Comparison of ENCODE assay signal across 9 mouse cellular contexts in genomic region chr12:5136300-5136699, GRCm38 (mm10).
DNase-seq lines count a peak whose midpoint lies in the region; ATAC-seq and TF ChIP-seq lines count a peak whose summit lies in the region.
"Had no signal": no experiment of that assay in that cellular context is flagged by ENCODE, and none has a peak within 500 bp of the region (broad histone marks: within the 10 kb centered on the region; RNA-seq: fewer than 3 reads in every experiment).

No protein-coding gene starts in this region.

- 22% methylated on average over 4 of the region's 4 CpGs for WGBS in forebrain, embryonic 15.5 days
- 28% methylated on average over 4 of the region's 4 CpGs for WGBS in kidney, embryonic 14.5 days
- 30% methylated on average over 4 of the region's 4 CpGs for WGBS in lung, embryonic 16.5 days

- H3K9ac ChIP-seq in ES-E14 (ENCODE audit: insufficient read depth, low read depth, low read length, poor library complexity, severe bottlenecking), result no peak overlapping the region
- no peak overlapping the region for H3K9ac ChIP-seq in forebrain, embryonic 15.5 days (replicated peaks)
- no peak overlapping the region for H3K9ac ChIP-seq in kidney, embryonic 14.5 days (ENCODE audit: low read depth, low read length)
- no peak overlapping the region for H3K9ac ChIP-seq in lung, embryonic 16.5 days (ENCODE audit: low read length)

- peak; percentile 6 to 13 for DNase-seq in B cell, adult 2 months
- DNase-seq in ES-E14 (ENCODE audit: low read depth, low spot score), result peak; percentile 88
- DNase-seq in cerebellum, adult 11-12 months, result peak; percentile 42
- peak; percentile 78 for DNase-seq in retina, postnatal 7 days (ENCODE audit: low read depth, low spot score)

- no peaks in the 10 kb centered on the region for H3K27me3 ChIP-seq in forebrain, embryonic 15.5 days
- H3K27me3 ChIP-seq in kidney, embryonic 14.5 days (ENCODE audit: control insufficient read depth, insufficient read depth, low read length), result no peaks in the 10 kb centered on the region
- no peaks in the 10 kb centered on the region for H3K27me3 ChIP-seq in lung, embryonic 16.5 days (ENCODE audit: control insufficient read depth, insufficient read depth, low read depth, low read length)

- H3K36me3 ChIP-seq in ES-E14 (ENCODE audit: control insufficient read depth, insufficient read depth, low read length, poor library complexity, severe bottlenecking), result no peaks in the 10 kb centered on the region
- H3K36me3 ChIP-seq in forebrain, embryonic 15.5 days, result peaks cover 18% of the 10 kb centered on the region
- no peaks in the 10 kb centered on the region for H3K36me3 ChIP-seq in kidney, embryonic 14.5 days (ENCODE audit: control insufficient read depth, insufficient read depth, low read length)
- no peaks in the 10 kb centered on the region for H3K36me3 ChIP-seq in lung, embryonic 16.5 days (ENCODE audit: control insufficient read depth, insufficient read depth, low read length)

- no peak overlapping the region for H3K27ac ChIP-seq in ES-E14 (ENCODE audit: insufficient read depth, low read depth, low read length, poor library complexity, severe bottlenecking)
- H3K27ac ChIP-seq in forebrain, embryonic 15.5 days (replicated peaks), result 0 out of 2 replicates have a peak overlapping the region, but pooled peaks have one; percentile 8
- H3K27ac ChIP-seq in kidney, embryonic 14.5 days (ENCODE audit: low read depth, low read length), result no peak overlapping the region
- H3K27ac ChIP-seq in lung, embryonic 16.5 days (ENCODE audit: low read length), result no peak overlapping the region

- H3K4me1 ChIP-seq in ES-E14 (ENCODE audit: control insufficient read depth in 2 of 2, insufficient read depth in 2 of 2, low read length in 2 of 2, poor library complexity in 1 of 2), result peaks cover 0 to 4% of the 10 kb centered on the region in 2 experiments; a peak in 1 of 4 replicates
- peaks cover 7% of the 10 kb centered on the region; the same call in 1 of the 2 replicates for H3K4me1 ChIP-seq in forebrain, embryonic 15.5 days
- H3K4me1 ChIP-seq in kidney, embryonic 14.5 days (ENCODE audit: control insufficient read depth, insufficient read depth, low read length), result no peaks in the 10 kb centered on the region
- H3K4me1 ChIP-seq in lung, embryonic 16.5 days (replicated peaks; ENCODE audit: control insufficient read depth, insufficient read depth, low read length), result 0 out of 2 replicates have a peak, but pooled peaks cover 3% of the 10 kb centered on the region

- no peaks in the 10 kb centered on the region for H3K9me3 ChIP-seq in ES-E14 (ENCODE audit: control insufficient read depth, insufficient read depth, low read depth, low read length)
- no peaks in the 10 kb centered on the region for H3K9me3 ChIP-seq in forebrain, embryonic 15.5 days
- H3K9me3 ChIP-seq in kidney, embryonic 14.5 days (ENCODE audit: control insufficient read depth, low read length), result no peaks in the 10 kb centered on the region
- no peaks in the 10 kb centered on the region for H3K9me3 ChIP-seq in lung, embryonic 16.5 days (ENCODE audit: control insufficient read depth, low read length)

- no peak overlapping the region for H3K4me2 ChIP-seq in forebrain, embryonic 15.5 days (replicated peaks)
- no peak overlapping the region for H3K4me2 ChIP-seq in kidney, embryonic 14.5 days (replicated peaks; ENCODE audit: low read depth, low read length)
- no peak overlapping the region for H3K4me2 ChIP-seq in lung, embryonic 16.5 days (ENCODE audit: low read depth, low read length)

- in situ Hi-C loops in ES-E14 (cut with MboI; ENCODE audit: low sequenced_read_pairs in 2 of 2, unreplicated experiment in 2 of 2), result no loop called here

- no peak overlapping the region for H3K4me3 ChIP-seq in ES-E14 (ENCODE audit: insufficient read depth in 1 of 2, low read depth in 1 of 2, low read length in 2 of 2, poor library complexity in 1 of 2, severe bottlenecking in 1 of 2)
- H3K4me3 ChIP-seq in forebrain, embryonic 15.5 days, result no peak overlapping the region
- H3K4me3 ChIP-seq in kidney, embryonic 14.5 days (ENCODE audit: low read length), result no peak overlapping the region
- H3K4me3 ChIP-seq in lung, embryonic 16.5 days (ENCODE audit: low read length), result no peak overlapping the region
- H3K4me3 ChIP-seq: myocyte had no signal

- ATAC-seq in forebrain, embryonic 15.5 days (replicated peaks), result no peak; the same call in 1 of the 2 replicates
- ATAC-seq in kidney, embryonic 14.5 days (ENCODE audit: low FRiP score, low TSS enrichment), result peak; percentile 82
- peak; percentile 34; the same call in 1 of the 2 replicates for ATAC-seq in lung, embryonic 16.5 days (ENCODE audit: low read depth)
- ATAC-seq in inflammation-experienced regulatory T-cells, adult 6 months, result no peak

TF ChIP-seq in ES-E14, 5 proteins besides CTCF, POLR2A, EP300 and RAD21:
- TF ChIP-seq CHD2 (IDR thresholded peaks at IDR 0.05; ENCODE audit: low read depth, low read length), result no peak
- no peak for TF ChIP-seq HCFC1 (IDR thresholded peaks at IDR 0.05; ENCODE audit: borderline replicate concordance, insufficient read depth, low read length)
- TF ChIP-seq MAFK (IDR thresholded peaks at IDR 0.05; ENCODE audit: insufficient read depth, low read depth, low read length), result no peak
- TF ChIP-seq ZC3H11A (IDR thresholded peaks at IDR 0.05; ENCODE audit: borderline replicate concordance, low read depth, low read length), result 0 out of 2 replicates have a peak, but pooled peaks have one; percentile 37

Comparison
In these comparisons a context has a peak if more than half of its experiments do, and no peak if none do; other contexts are left out.
1. DNase-seq: peak in every context shown above with its lines; median percentile 88 in ES-E14; 78 in retina, postnatal 7 days; 42 in cerebellum, adult 11-12 months; 10 in B cell, adult 2 months.
2. ATAC-seq: peak in kidney, embryonic 14.5 days (single experiment) and lung, embryonic 16.5 days (single experiment); none in forebrain, embryonic 15.5 days (single experiment) and inflammation-experienced regulatory T-cells, adult 6 months (single experiment).